Mouse (Mus musculus) E14TG2a.4 (cell line): ENCODE data around the gene Baz1b.

ENCODE experiments used
- H3K27me3 ChIP-seq: 2 replicates; pipeline ENCODE4 v1.6.1; 2014; ENCODE audit warnings: low read length, control low read depth; ENCODE audit not compliant: insufficient read depth
- H3K36me3 ChIP-seq: 2 replicates; pipeline ENCODE4 v1.6.1; 2014; ENCODE audit warnings: low read length, control low read depth; ENCODE audit not compliant: insufficient read depth
- H3K4me1 ChIP-seq: replicated peaks from 2 replicates; pipeline ENCODE4 v1.6.1; 2014; ENCODE audit warnings: low read depth, low read length, control low read depth
- H3K4me3 ChIP-seq: replicated peaks from 2 replicates; pipeline ENCODE4 v1.5.1; 2014; ENCODE audit warnings: mild to moderate bottlenecking, low read length
- H3K9me3 ChIP-seq: 2 replicates; pipeline ENCODE4 v1.6.1; 2014; ENCODE audit warnings: low read length, control low read depth
- CTCF ChIP-seq: conservative IDR thresholded peaks from 2 replicates; pipeline ENCODE4 v1.5.1; 2014; ENCODE audit warnings: low read length
- NANOG ChIP-seq: IDR thresholded peaks from 2 replicates; pipeline ENCODE4 v1.6.1; 2014; ENCODE audit warnings: borderline replicate concordance, low read length, mixed read lengths
- POU5F1 ChIP-seq: IDR thresholded peaks from 2 replicates; pipeline ENCODE4 v1.6.1; 2014; ENCODE audit warnings: low read length, borderline replicate concordance

The Baz1b gene

GRCm38 (mm10) chr5:135247337-135247736 lies 60.3 kb downstream of the Baz1b start:
- Histone ChIP-seq H3K9me3 (no peaks in the 10 kb centered on the region), H3K4me3 (no peak overlapping the region), H3K4me1 (peaks cover 77% of the 10 kb centered on the region), H3K36me3 (peaks cover 58% of the 10 kb centered on the region), H3K27me3 (peaks cover 22% of the 10 kb centered on the region)
- TF ChIP-seq POU5F1 (no peak), CTCF (no peak), NANOG (no peak)

GRCm38 (mm10) chr5:135248956-135249676 lies 62.1 kb downstream of the Baz1b start:
- Histone ChIP-seq H3K27me3 (peaks cover 22% of the 10 kb centered on the region), H3K36me3 (peaks cover 41% of the 10 kb centered on the region), H3K4me1 (peaks cover 79% of the 10 kb centered on the region), H3K9me3 (no peaks in the 10 kb centered on the region), H3K4me3 (0 out of 2 replicates have a peak overlapping the region, but pooled peaks have one; percentile 10)
- TF ChIP-seq CTCF (no peak), POU5F1 (no peak), NANOG (no peak)

- Histone ChIP-seq H3K27me3 (peaks cover 22% of the 10 kb centered on the region), H3K36me3 (peaks cover 27% of the 10 kb centered on the region), H3K4me1 (peaks cover 72% of the 10 kb centered on the region), H3K4me3 (peak overlapping the region; percentile 83), H3K9me3 (no peaks in the 10 kb centered on the region)
- TF ChIP-seq CTCF (no peak), NANOG (no peak), POU5F1 (no peak)
Observed at GRCm38 (mm10) chr5:135250186-135251078, 63.4 kb downstream of the Baz1b start.

- H3K27me3 ChIP-seq, result peaks cover 22% of the 10 kb centered on the region
- TF ChIP-seq POU5F1 (no peak), CTCF (no peak), NANOG (no peak)
- peak within 1 kb of the TSS; percentile 83 for H3K4me3 ChIP-seq
- H3K36me3 ChIP-seq, result peaks cover 21% of the 10 kb centered on the region
- peaks cover 2% of the 10 kb centered on the region for H3K9me3 ChIP-seq
- peaks cover 65% of the 10 kb centered on the region for H3K4me1 ChIP-seq
Observed at GRCm38 (mm10) chr5:135251079-135251454, 64.0 kb downstream of the Baz1b start, which contains the start of gene Fzd9. Gene Fzd9 (minus strand): TSS chr5:135251230.

DNA sequence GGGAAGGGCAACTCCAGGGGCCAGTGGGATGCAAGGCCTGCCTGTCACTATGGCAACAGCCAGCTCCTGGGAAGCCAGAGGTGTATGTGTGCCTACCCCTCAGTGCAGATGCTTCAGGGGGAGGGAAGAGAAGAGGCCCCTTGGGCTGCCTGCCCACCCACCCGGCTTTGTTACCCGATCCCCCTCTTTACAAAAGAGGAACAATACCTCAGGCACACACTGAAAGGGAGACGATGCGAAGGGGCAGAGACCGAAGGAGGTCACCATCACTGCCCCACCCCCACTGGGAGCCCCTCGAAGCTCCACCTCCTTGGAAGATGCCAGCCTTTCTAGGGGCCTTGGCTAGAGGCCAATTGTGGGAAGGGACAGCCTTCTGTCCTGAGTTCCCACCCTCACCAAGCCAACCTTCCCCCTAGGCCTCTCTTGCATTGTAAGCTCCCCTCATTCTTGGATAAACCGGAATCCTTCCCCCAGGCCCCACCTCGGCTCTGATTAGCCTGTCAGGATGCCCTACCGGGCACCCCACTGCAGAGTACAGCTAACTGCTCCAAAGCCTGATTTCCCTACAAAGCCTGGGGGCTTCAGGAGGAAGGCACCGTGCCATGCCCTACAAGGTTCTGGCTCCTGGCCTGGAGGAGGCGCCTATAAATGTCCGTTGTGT lies 66.8 kb downstream of the Baz1b start:
- Histone ChIP-seq H3K36me3 (0 out of 2 replicates have a peak, but pooled peaks cover 4% of the 10 kb centered on the region), H3K9me3 (peaks cover 11% of the 10 kb centered on the region), H3K4me3 (peak overlapping the region; percentile 23; the same call in 1 of the 2 replicates), H3K4me1 (peaks cover 42% of the 10 kb centered on the region), H3K27me3 (peaks cover 32% of the 10 kb centered on the region)
- no peak for TF ChIP-seq NANOG

GRCm38 (mm10) chr5:135256166-135256565 lies 69.1 kb downstream of the Baz1b start:
- no peaks in the 10 kb centered on the region for H3K36me3 ChIP-seq
- H3K27me3 ChIP-seq, result peaks cover 17% of the 10 kb centered on the region
- peaks cover 26% of the 10 kb centered on the region for H3K4me1 ChIP-seq
- H3K9me3 ChIP-seq, result peaks cover 11% of the 10 kb centered on the region
- H3K4me3 ChIP-seq, result no peak overlapping the region
- TF ChIP-seq CTCF (no peak), NANOG (no peak), POU5F1 (no peak)

DNA sequence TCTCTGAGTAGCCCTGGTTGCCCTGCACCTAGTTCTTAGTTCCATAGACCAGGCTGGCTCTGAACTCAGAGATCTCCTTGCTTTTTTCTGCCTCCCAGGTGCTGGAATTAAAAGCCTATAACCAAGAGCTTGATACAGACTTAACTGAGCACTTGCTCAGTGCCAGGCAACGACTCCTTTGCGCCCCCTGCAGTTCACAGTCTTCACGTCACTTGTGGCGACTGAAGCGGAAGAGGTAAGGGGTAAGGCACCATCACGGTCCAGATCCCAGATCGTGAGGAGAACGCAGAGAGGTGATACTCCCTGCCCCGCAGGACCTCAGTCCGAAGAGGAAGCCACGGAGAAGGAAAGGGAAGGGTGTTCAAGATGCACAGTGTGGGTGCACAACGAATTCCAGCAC lies 70.5 kb downstream of the Baz1b start:
- Histone ChIP-seq H3K27me3 (peaks cover 17% of the 10 kb centered on the region), H3K9me3 (peaks cover 11% of the 10 kb centered on the region), H3K36me3 (no peaks in the 10 kb centered on the region), H3K4me1 (peaks cover 23% of the 10 kb centered on the region), H3K4me3 (no peak overlapping the region)
- TF ChIP-seq NANOG (no peak), CTCF (peak; percentile 59)
